Mouse (Mus musculus): ENCODE data around the gene Cdk2.

- TF ChIP-seq POLR2A (IDR thresholded peaks at IDR 0.05; ENCODE audit: insufficient read length, low read depth) (no peak), CEBPB (IDR thresholded peaks at IDR 0.05; ENCODE audit: insufficient read depth, poor library complexity, severe bottlenecking) (no peak), USF1 (IDR thresholded peaks at IDR 0.05; ENCODE audit: low read depth) (no peak), MAX (IDR thresholded peaks at IDR 0.05; ENCODE audit: low read depth) (no peak), E2F4 (IDR thresholded peaks at IDR 0.05; ENCODE audit: insufficient read depth) (no peak), MYOG (IDR thresholded peaks at IDR 0.05; ENCODE audit: control insufficient read depth in 1 of 3, insufficient read depth in 1 of 3, insufficient read length in 2 of 3, low read depth in 2 of 3) (no peak), TCF12 (IDR thresholded peaks at IDR 0.05; ENCODE audit: insufficient read depth, poor library complexity, severe bottlenecking) (no peak), MYOD1 (IDR thresholded peaks at IDR 0.05; ENCODE audit: control insufficient read depth in 1 of 3, insufficient read length in 2 of 3, low read depth in 2 of 3) (no peak), SRF (IDR thresholded peaks at IDR 0.05; ENCODE audit: control insufficient read depth, insufficient read length, low read depth) (no peak), POLR2AphosphoS2 (IDR thresholded peaks at IDR 0.05; ENCODE audit: insufficient read length, low read depth) (no peak)
Measured at GRCm38 (mm10) chr10:128699006-128699405, 5.8 kb downstream of the Cdk2 start.

Data from myocyte (in vitro differentiated cells).